Mouse (Mus musculus) midbrain, embryonic 13.5 days (tissue): ENCODE results near the gene Traf2. TPM values are rescaled to one million over a fixed set of nuclear protein-coding genes. Genes with fewer than 3 reads are reported as not detected.
A peak's percentile ranks its signal among the peaks of the same experiment; 100 is the strongest.

ENCODE experiments used
- ATAC-seq: fragments of 200-750 bp; cut with Nextera tagmentation; 2 replicates; pipeline ENCODE4 v1.8.0; 2017; ENCODE audit warnings: mild to moderate bottlenecking, moderate TSS enrichment, moderate library complexity
- H3K27ac ChIP-seq: fragments of 300-500 bp; sonication (generic); 2 replicates; pipeline ENCODE4 v1.5.1; 2015; ENCODE audit warnings: inconsistent platforms, mild to moderate bottlenecking, moderate library complexity
- H3K27me3 ChIP-seq: fragments of 300-500 bp; sonication (generic); 2 replicates; pipeline ENCODE4 v1.6.1; 2015; ENCODE audit warnings: mild to moderate bottlenecking, inconsistent platforms
- H3K36me3 ChIP-seq: fragments of 300-500 bp; sonication (generic); 2 replicates; pipeline ENCODE4 v1.6.1; 2015; ENCODE audit warnings: mild to moderate bottlenecking, inconsistent platforms
- H3K4me1 ChIP-seq: fragments of 300-500 bp; sonication (generic); replicated peaks from 2 replicates; pipeline ENCODE4 v1.6.1; 2015; ENCODE audit warnings: inconsistent platforms
- H3K4me2 ChIP-seq: fragments of 300-500 bp; sonication (generic); replicated peaks from 2 replicates; pipeline ENCODE4 v1.6.1; 2015; ENCODE audit warnings: moderate library complexity, mild to moderate bottlenecking, inconsistent platforms
- H3K4me3 ChIP-seq: fragments of 300-500 bp; sonication (generic); replicated peaks from 2 replicates; pipeline ENCODE4 v1.5.1; 2015; ENCODE audit warnings: mild to moderate bottlenecking, inconsistent platforms
- H3K9ac ChIP-seq: fragments of 300-500 bp; sonication (generic); replicated peaks from 2 replicates; pipeline ENCODE4 v1.6.1; 2015; ENCODE audit warnings: mild to moderate bottlenecking, inconsistent platforms
- H3K9me3 ChIP-seq: fragments of 300-500 bp; sonication (generic); 2 replicates; pipeline ENCODE4 v1.6.1; 2016; ENCODE audit warnings: mild to moderate bottlenecking, inconsistent platforms
- WGBS: fragments of 180-500 bp; shearing (Covaris S2); methylation state at CpG from one replicate; pipeline ENCODE4 v1.1.7; 2015; 5-methylcytosine and 5-hydroxymethylcytosine counted together
- polyA plus RNA-seq: library from polyadenylated mRNA; unstranded; fragments of >200 nt; fragmentation: Nextera tagmentation; extraction: Ambion mirVana; gene quantifications from 2 replicates; pipeline ENCODE4 v1.2.1, GENCODE M21; 2015

Traf2 gene
- polyA plus RNA-seq: 22.9 and 24.1 TPM in 2 replicates

DNA sequence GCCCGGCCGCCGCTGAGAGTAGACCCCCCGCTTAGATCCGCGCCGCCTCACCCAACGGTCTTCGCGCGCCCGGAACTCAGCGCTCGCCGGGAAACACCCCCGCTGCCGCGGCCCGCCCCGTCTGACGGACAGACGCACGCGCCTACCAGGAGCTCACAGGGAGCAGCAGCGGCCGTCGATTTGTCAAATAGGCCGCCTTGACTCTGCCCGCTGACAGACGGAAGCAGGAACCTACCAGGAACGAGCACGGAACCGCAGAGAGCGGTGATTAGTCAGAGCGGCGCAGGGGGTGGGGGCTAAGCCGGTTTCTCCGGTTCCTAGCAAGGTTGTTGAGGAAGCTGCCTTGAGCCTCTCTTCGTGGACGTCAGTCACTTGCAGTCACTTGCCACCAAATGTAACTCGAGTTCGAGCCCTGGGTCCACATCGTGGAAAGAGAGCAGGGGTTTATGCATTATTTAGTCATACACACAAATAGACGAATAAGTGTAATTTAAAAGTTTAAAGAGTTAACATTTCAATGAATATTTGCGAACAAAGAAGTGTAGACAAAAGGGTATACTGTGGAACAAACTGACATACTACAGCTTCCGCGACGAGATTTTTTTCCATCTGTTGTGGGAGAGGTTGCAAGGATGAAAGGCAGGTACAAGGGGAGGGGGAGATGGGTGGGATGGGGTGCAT lies at the start of gene Traf2:
Traf2 (minus strand) TSS at position 130 of the 681 bp plus-strand sequence.
- 3% methylated on average over 48 of the region's 48 CpGs for WGBS

GRCm38 (mm10) chr2:25591863-25592262 lies 45.1 kb upstream of the Traf2 start:
- ATAC-seq: no peak
- Histone ChIP-seq H3K4me3 (no peak overlapping the region), H3K36me3 (peaks cover 93% of the 10 kb centered on the region), H3K27ac (no peak overlapping the region), H3K9me3 (no peaks in the 10 kb centered on the region), H3K27me3 (no peaks in the 10 kb centered on the region), H3K9ac (no peak overlapping the region), H3K4me2 (no peak overlapping the region), H3K4me1 (no peaks in the 10 kb centered on the region)
- WGBS: 92% methylated on average over 2 of the region's 2 CpGs

More for the DNA sequence above, at the start of gene Traf2:
- H3K4me3 ChIP-seq: peak within 1 kb of the TSS; percentile 65
- no peaks in the 10 kb centered on the region for H3K9me3 ChIP-seq
- no peak within 1 kb of the TSS for H3K27ac ChIP-seq
- peak within 1 kb of the TSS; percentile 81 for H3K4me2 ChIP-seq
- H3K4me1 ChIP-seq: peaks cover 18% of the 10 kb centered on the region
- peak within 1 kb of the TSS; percentile 76 for H3K9ac ChIP-seq
- peak; percentile 100 for ATAC-seq
- H3K27me3 ChIP-seq: no peaks in the 10 kb centered on the region
- H3K36me3 ChIP-seq: no peaks in the 10 kb centered on the region

- Histone ChIP-seq H3K4me3 (no peak overlapping the region), H3K36me3 (peaks cover 97% of the 10 kb centered on the region), H3K4me1 (peaks cover 3% of the 10 kb centered on the region; the same call in 1 of the 2 replicates), H3K27ac (no peak overlapping the region), H3K9me3 (no peaks in the 10 kb centered on the region), H3K9ac (no peak overlapping the region), H3K4me2 (no peak overlapping the region), H3K27me3 (no peaks in the 10 kb centered on the region)
- WGBS: 97% methylated on average over 8 of the region's 8 CpGs
- no peak for ATAC-seq
Measured at GRCm38 (mm10) chr2:25588227-25588907, 41.6 kb upstream of the Traf2 start.

GRCm38 (mm10) chr2:25587290-25587689 lies 40.5 kb upstream of the Traf2 start:
- Histone ChIP-seq H3K4me2 (no peak overlapping the region), H3K4me3 (no peak overlapping the region), H3K36me3 (peaks cover 92% of the 10 kb centered on the region), H3K27me3 (no peaks in the 10 kb centered on the region), H3K9ac (no peak overlapping the region), H3K9me3 (no peaks in the 10 kb centered on the region), H3K4me1 (peaks cover 14% of the 10 kb centered on the region), H3K27ac (no peak overlapping the region)
- ATAC-seq: no peak
- WGBS: 94% methylated on average over 8 of the region's 8 CpGs

GRCm38 (mm10) chr2:25585601-25586000 lies 38.9 kb upstream of the Traf2 start:
- WGBS: 94% methylated on average over 3 of the region's 3 CpGs
- H3K4me1 ChIP-seq: peaks cover 29% of the 10 kb centered on the region
- H3K9ac ChIP-seq: no peak overlapping the region
- H3K36me3 ChIP-seq: peaks cover 75% of the 10 kb centered on the region
- no peak for ATAC-seq
- no peaks in the 10 kb centered on the region for H3K9me3 ChIP-seq
- H3K27ac ChIP-seq: no peak overlapping the region
- no peak overlapping the region for H3K4me3 ChIP-seq
- peaks cover 6% of the 10 kb centered on the region for H3K27me3 ChIP-seq
- no peak overlapping the region for H3K4me2 ChIP-seq

- Histone ChIP-seq H3K36me3 (peaks cover 68% of the 10 kb centered on the region), H3K4me3 (no peak overlapping the region), H3K27me3 (peaks cover 14% of the 10 kb centered on the region), H3K4me1 (peaks cover 36% of the 10 kb centered on the region), H3K9me3 (no peaks in the 10 kb centered on the region), H3K4me2 (no peak overlapping the region), H3K9ac (no peak overlapping the region), H3K27ac (no peak overlapping the region)
- ATAC-seq: no peak
- WGBS: 89% methylated on average over 4 of the region's 4 CpGs
Measured at GRCm38 (mm10) chr2:25584856-25585255, 38.1 kb upstream of the Traf2 start.

- ATAC-seq: no peak
- Histone ChIP-seq H3K4me1 (peaks cover 43% of the 10 kb centered on the region), H3K4me2 (no peak overlapping the region), H3K27ac (no peak overlapping the region), H3K9ac (no peak overlapping the region), H3K4me3 (no peak overlapping the region), H3K9me3 (no peaks in the 10 kb centered on the region), H3K36me3 (peaks cover 61% of the 10 kb centered on the region), H3K27me3 (peaks cover 21% of the 10 kb centered on the region)
- 95% methylated on average over 3 of the region's 3 CpGs for WGBS
Measured at GRCm38 (mm10) chr2:25584152-25584551, 37.4 kb upstream of the Traf2 start.

- Histone ChIP-seq H3K36me3 (peaks cover 56% of the 10 kb centered on the region), H3K9me3 (no peaks in the 10 kb centered on the region), H3K27me3 (peaks cover 26% of the 10 kb centered on the region), H3K4me2 (no peak overlapping the region), H3K4me1 (peaks cover 46% of the 10 kb centered on the region), H3K4me3 (no peak overlapping the region), H3K27ac (no peak overlapping the region), H3K9ac (no peak overlapping the region)
- 74% methylated on average over 4 of the region's 4 CpGs for WGBS
- ATAC-seq: no peak
Measured at GRCm38 (mm10) chr2:25583571-25583970, 36.8 kb upstream of the Traf2 start.

DNA sequence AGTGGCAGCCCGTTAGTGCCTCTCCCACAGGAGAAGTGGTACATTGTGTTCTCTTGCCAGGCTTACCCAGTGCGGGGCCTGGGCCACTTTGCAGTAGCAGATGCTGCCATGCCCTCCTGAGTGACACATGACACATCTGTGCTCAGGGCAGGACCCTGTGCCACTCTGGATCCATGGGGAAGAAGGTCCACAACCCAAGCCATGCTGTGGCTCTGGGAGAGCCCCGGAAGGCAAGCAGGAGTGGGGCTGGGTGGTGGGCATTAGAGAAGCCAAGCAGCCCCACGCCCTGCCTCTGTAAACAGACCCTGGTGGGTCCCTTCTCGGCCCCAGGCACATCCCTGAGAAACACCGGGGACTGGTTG lies 36.4 kb upstream of the Traf2 start:
- ATAC-seq: no peak
- no peaks in the 10 kb centered on the region for H3K9me3 ChIP-seq
- WGBS: 82% methylated on average over 6 of the region's 6 CpGs
- 0 out of 2 replicates have a peak overlapping the region, but pooled peaks have one; percentile 14 for H3K9ac ChIP-seq
- H3K36me3 ChIP-seq: peaks cover 51% of the 10 kb centered on the region
- no peak overlapping the region for H3K27ac ChIP-seq
- H3K4me1 ChIP-seq: peaks cover 50% of the 10 kb centered on the region
- peaks cover 31% of the 10 kb centered on the region for H3K27me3 ChIP-seq
- H3K4me2 ChIP-seq: no peak overlapping the region
- no peak overlapping the region for H3K4me3 ChIP-seq

GRCm38 (mm10) chr2:25582466-25583119 lies 35.9 kb upstream of the Traf2 start:
- 0 out of 2 replicates have a peak overlapping the region, but pooled peaks have one; percentile 28 for H3K9ac ChIP-seq
- no peak overlapping the region for H3K27ac ChIP-seq
- no peak overlapping the region for H3K4me3 ChIP-seq
- H3K27me3 ChIP-seq: peaks cover 36% of the 10 kb centered on the region
- H3K36me3 ChIP-seq: peaks cover 47% of the 10 kb centered on the region
- peaks cover 55% of the 10 kb centered on the region for H3K4me1 ChIP-seq
- H3K4me2 ChIP-seq: no peak overlapping the region
- H3K9me3 ChIP-seq: no peaks in the 10 kb centered on the region
- WGBS: 49% methylated on average over 12 of the region's 12 CpGs
- ATAC-seq: 0 out of 2 replicates have a peak, but pooled peaks have one; percentile 8

DNA sequence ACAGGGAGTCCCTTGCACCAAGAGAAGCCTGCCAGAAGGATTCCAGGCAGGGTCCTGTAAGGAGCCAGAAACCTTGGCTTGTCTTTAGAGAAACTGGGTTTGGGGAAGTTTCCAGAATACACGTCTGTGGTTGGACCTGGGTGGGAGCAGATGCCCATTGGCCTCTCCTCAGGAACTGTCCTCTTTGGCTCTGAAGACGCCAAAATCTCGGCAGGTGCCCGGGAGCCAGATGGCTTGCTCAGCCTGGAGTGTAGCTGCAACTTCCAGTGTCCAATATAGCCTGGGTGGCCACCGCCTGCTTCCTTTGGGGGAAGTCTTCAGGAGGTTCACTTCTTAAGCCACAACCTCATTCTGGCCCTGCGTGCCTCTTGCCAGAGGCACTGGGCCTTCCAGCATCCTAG lies 35.2 kb upstream of the Traf2 start:
- Histone ChIP-seq H3K9me3 (no peaks in the 10 kb centered on the region), H3K27me3 (peaks cover 43% of the 10 kb centered on the region), H3K9ac (no peak overlapping the region), H3K27ac (no peak overlapping the region), H3K4me3 (no peak overlapping the region), H3K4me2 (peak overlapping the region; percentile 75; the same call in 1 of the 2 replicates), H3K36me3 (peaks cover 40% of the 10 kb centered on the region), H3K4me1 (peaks cover 62% of the 10 kb centered on the region)
- WGBS: 35% methylated on average over 6 of the region's 6 CpGs
- peak; percentile 3; the same call in 1 of the 2 replicates for ATAC-seq

DNA sequence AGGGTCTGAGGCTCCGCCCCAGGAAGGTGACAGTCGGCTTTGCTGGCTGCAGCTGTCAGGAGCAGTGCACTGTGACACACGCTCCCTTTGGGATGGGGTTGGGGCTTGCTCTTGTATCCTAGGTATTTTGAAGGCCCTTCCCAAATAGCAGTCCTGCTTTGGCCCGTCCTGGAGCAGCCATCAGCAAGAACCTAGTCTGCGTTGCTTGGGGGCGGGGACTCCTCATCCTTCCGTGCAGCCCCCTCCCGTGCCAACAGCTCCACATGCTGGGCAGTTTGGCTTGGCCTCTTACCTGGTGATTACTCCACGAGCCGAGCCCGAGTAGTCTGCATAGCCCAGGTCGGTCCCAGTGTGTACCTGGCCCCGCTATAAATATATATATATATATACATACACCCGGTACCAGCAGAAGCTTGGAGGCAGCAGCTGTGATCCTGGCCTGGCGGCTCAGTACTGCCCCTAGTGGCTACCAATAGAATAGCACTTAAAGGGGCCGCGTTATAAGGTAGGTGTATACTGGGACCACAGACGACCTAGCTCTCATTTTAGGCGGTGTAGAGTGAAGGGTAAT lies 34.6 kb upstream of the Traf2 start, which contains the start of gene Ajm1:
Ajm1 (minus strand) TSS at position 464 of the 571 bp plus-strand sequence.
- peak within 1 kb of the TSS; percentile 69 for H3K9ac ChIP-seq
- peak; percentile 68 for ATAC-seq
- peak within 1 kb of the TSS; percentile 53 for H3K4me3 ChIP-seq
- no peaks in the 10 kb centered on the region for H3K9me3 ChIP-seq
- H3K27ac ChIP-seq: no peak within 1 kb of the TSS
- H3K4me1 ChIP-seq: peaks cover 66% of the 10 kb centered on the region
- 6% methylated on average over 19 of the region's 19 CpGs for whole genome bisulfite sequencing
- peaks cover 48% of the 10 kb centered on the region for H3K27me3 ChIP-seq
- H3K4me2 ChIP-seq: peak within 1 kb of the TSS; percentile 75
- peaks cover 35% of the 10 kb centered on the region for H3K36me3 ChIP-seq
